Mouse (Mus musculus) embryo, embryonic 10.5 days (tissue): Measurements from ENCODE around the gene Mfsd2b.

Source experiments
- DNase-seq: peaks from one replicate; pipeline ENCODE4 v3.0.0-alpha.2; 2015; ENCODE audit warnings: low spot score

Gene Mfsd2b

GRCm38 (mm10) chr12:4813636-4814035 is 60.5 kb downstream of the Mfsd2b start:
- DNase-seq: no peak
